Mouse (Mus musculus): ENCODE results near the gene Tatdn3. TPM values are rescaled to one million over a fixed set of nuclear protein-coding genes. Genes with fewer than 3 reads are reported as not detected.

Gene Tatdn3
- polyA plus RNA-seq, 1 experiment from 2014 or later: 14.5 TPM

Other genes starting within 250 kb of the Tatdn3 start
- gene Rps6kc1, start 151.2 kb downstream of the Tatdn3 start, polyA plus RNA-seq (2015; fragmentation: Nextera tagmentation; extraction: Ambion mirVana): 28.6 and 29.5 TPM in 2 replicates
- 55.4 and 57.0 TPM in 2 replicates for gene Angel2, start 137.8 kb downstream of the Tatdn3 start, polyA plus RNA-seq (2015; fragmentation: Nextera tagmentation; extraction: Ambion mirVana)
- gene Vash2, start 83.6 kb downstream of the Tatdn3 start, polyA plus RNA-seq (2015; fragmentation: Nextera tagmentation; extraction: Ambion mirVana): 92.4 and 94.1 TPM in 2 replicates
- gene Flvcr1, start 36.8 kb downstream of the Tatdn3 start, polyA plus RNA-seq (2015; fragmentation: Nextera tagmentation; extraction: Ambion mirVana): 5.6 and 8.3 TPM in 2 replicates
- gene Spata45, start 26.3 kb downstream of the Tatdn3 start, polyA plus RNA-seq (2015; fragmentation: Nextera tagmentation; extraction: Ambion mirVana): not detected in 2 replicates
- gene Nsl1, start 80 bp upstream of the Tatdn3 start, polyA plus RNA-seq (2015; fragmentation: Nextera tagmentation; extraction: Ambion mirVana): 5.0 and 5.7 TPM in 2 replicates
- gene Batf3, start 34.9 kb upstream of the Tatdn3 start, polyA plus RNA-seq (2015; fragmentation: Nextera tagmentation; extraction: Ambion mirVana): 1.4 and 2.5 TPM in 2 replicates
- gene Fam71a, start 101.9 kb upstream of the Tatdn3 start, polyA plus RNA-seq (2015; fragmentation: Nextera tagmentation; extraction: Ambion mirVana): not detected in 2 replicates
- 1.2 and 1.5 TPM in 2 replicates for gene Atf3, start 155.1 kb upstream of the Tatdn3 start, polyA plus RNA-seq (2015; fragmentation: Nextera tagmentation; extraction: Ambion mirVana)